Mouse (Mus musculus): Measurements from ENCODE around the gene Aes. TPM values are rescaled to one million over a fixed set of nuclear protein-coding genes. Genes with fewer than 3 reads are reported as not detected.

Gene Aes
- polyA plus RNA-seq, 1 experiment, result 148 TPM

GRCm38 (mm10) chr10:81572133-81572671 lies 12.9 kb downstream of the Aes start:
- Histone ChIP-seq H3K9me3 (replicated peaks; ENCODE audit: control insufficient read depth, insufficient read depth, low read length, poor library complexity, severe bottlenecking) (no peaks in the 10 kb centered on the region), H3K4me1 (ENCODE audit: control insufficient read depth, insufficient read depth, low read length) (peaks cover 3% of the 10 kb centered on the region), H3K27ac (ENCODE audit: insufficient read depth, low read length) (no peak overlapping the region), H3K27me3 (ENCODE audit: control insufficient read depth, insufficient read depth, low read length, poor library complexity, severe bottlenecking) (no peaks in the 10 kb centered on the region), H3K9ac (ENCODE audit: low read depth, poor library complexity, severe bottlenecking) (peak overlapping the region; percentile 16), H3K4me3 (ENCODE audit: low read depth, low read length) (peak overlapping the region; percentile 55), H3K36me3 (ENCODE audit: control insufficient read depth, insufficient read depth, low read length, poor library complexity, severe bottlenecking) (no peaks in the 10 kb centered on the region)
- TF ChIP-seq EP300 (IDR thresholded peaks at IDR 0.05; ENCODE audit: insufficient read depth, low read depth, low read length) (no peak), CTCF (IDR thresholded peaks at IDR 0.05; ENCODE audit: low read depth, low read length) (no peak), POLR2A (IDR thresholded peaks at IDR 0.05; ENCODE audit: insufficient read depth, low read length) (no peak)

DNA sequence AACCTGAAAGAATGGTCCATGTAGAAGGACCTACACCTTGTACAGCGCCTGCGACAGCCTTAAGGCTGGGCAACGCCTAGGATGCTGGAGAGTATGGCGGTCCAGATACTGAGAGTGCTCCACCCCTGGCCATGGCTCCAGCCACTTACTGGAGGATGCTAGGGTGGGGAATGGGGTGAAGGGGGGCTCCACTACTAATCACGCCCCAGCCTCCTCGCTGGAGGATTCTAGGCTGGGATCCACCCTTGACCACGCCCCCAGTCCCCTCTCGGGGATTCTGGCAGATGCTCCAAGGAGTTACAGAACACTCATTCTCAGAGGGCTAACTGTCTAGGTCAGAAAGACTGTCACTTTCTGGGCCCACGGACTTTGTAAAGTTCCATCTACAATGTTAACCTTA lies 13.7 kb downstream of the Aes start:
- Histone ChIP-seq H3K27me3 (ENCODE audit: control insufficient read depth, insufficient read depth, low read length, poor library complexity, severe bottlenecking) (no peaks in the 10 kb centered on the region), H3K27ac (ENCODE audit: insufficient read depth, low read length) (no peak overlapping the region), H3K9ac (ENCODE audit: low read depth, poor library complexity, severe bottlenecking) (no peak overlapping the region), H3K4me3 (ENCODE audit: low read depth, low read length) (no peak overlapping the region), H3K4me1 (ENCODE audit: control insufficient read depth, insufficient read depth, low read length) (peaks cover 3% of the 10 kb centered on the region), H3K36me3 (ENCODE audit: control insufficient read depth, insufficient read depth, low read length, poor library complexity, severe bottlenecking) (no peaks in the 10 kb centered on the region), H3K9me3 (replicated peaks; ENCODE audit: control insufficient read depth, insufficient read depth, low read length, poor library complexity, severe bottlenecking) (no peaks in the 10 kb centered on the region)
- TF ChIP-seq POLR2A (IDR thresholded peaks at IDR 0.05; ENCODE audit: insufficient read depth, low read length), result no peak
- TF ChIP-seq EP300 (IDR thresholded peaks at IDR 0.05; ENCODE audit: insufficient read depth, low read depth, low read length), result no peak
- no peak for TF ChIP-seq CTCF (IDR thresholded peaks at IDR 0.05; ENCODE audit: low read depth, low read length)

DNA sequence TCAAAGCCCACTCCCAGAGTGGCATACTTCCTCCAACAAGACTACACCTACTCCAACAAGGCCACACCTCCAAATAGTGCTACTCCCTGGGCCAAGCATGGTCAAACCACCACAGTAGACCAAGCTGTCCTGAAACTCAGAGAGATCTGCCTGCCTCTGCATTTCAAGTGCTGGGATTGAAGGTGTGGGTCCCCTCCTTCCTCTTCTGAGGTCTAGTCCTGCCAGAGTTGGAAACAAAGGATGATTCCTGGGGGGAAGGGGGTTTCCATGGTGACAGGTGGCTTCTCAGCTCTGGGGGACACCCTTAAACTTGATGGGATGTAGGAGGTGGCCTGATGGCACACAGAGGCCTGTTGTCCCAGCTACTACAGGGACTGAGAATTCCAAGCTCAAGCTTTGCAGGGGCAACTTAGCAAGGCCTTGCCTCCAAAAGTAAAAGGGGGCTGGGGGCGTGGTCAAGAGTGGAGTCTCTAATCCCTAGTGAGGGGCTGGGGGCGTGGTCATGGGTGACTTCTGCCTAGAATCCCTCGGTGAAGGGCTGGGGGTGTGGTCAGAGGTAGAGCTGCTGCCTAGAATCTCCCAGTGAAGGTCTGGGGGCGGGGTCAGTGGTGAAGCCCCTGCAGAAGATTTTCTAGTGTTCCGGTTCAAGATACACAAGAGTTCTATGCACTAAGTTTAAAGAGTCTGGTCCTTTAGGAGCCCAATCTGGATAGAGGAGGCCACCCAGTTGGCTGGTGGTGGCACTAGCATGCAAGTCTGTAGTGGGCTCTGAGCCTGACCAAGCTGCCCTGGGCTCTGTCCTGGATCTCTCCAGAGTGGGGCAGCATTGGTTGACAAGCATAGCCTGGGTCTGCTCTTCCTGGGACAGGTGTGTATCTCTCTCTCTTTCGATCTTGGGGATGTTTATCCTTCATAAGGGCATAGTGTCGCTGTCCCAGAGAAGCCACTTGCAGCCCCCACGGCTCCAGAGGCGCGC lies 15.1 kb downstream of the Aes start, which contains the start of gene Tle2:
Gene Tle2 (plus strand): TSS at position 481 of the 976 bp plus-strand sequence.
- Histone ChIP-seq H3K4me3 (ENCODE audit: low read depth, low read length) (peak within 1 kb of the TSS; percentile 74), H3K9me3 (replicated peaks; ENCODE audit: control insufficient read depth, insufficient read depth, low read length, poor library complexity, severe bottlenecking) (no peaks in the 10 kb centered on the region), H3K36me3 (ENCODE audit: control insufficient read depth, insufficient read depth, low read length, poor library complexity, severe bottlenecking) (no peaks in the 10 kb centered on the region), H3K27me3 (ENCODE audit: control insufficient read depth, insufficient read depth, low read length, poor library complexity, severe bottlenecking) (no peaks in the 10 kb centered on the region), H3K27ac (ENCODE audit: insufficient read depth, low read length) (no peak within 1 kb of the TSS), H3K4me1 (ENCODE audit: control insufficient read depth, insufficient read depth, low read length) (peaks cover 3% of the 10 kb centered on the region), H3K9ac (ENCODE audit: low read depth, poor library complexity, severe bottlenecking) (peak within 1 kb of the TSS; percentile 69)
- TF ChIP-seq POLR2A (IDR thresholded peaks at IDR 0.05; ENCODE audit: insufficient read depth, low read length) (no peak), EP300 (IDR thresholded peaks at IDR 0.05; ENCODE audit: insufficient read depth, low read depth, low read length) (no peak), CTCF (IDR thresholded peaks at IDR 0.05; ENCODE audit: low read depth, low read length) (no peak)

DNA sequence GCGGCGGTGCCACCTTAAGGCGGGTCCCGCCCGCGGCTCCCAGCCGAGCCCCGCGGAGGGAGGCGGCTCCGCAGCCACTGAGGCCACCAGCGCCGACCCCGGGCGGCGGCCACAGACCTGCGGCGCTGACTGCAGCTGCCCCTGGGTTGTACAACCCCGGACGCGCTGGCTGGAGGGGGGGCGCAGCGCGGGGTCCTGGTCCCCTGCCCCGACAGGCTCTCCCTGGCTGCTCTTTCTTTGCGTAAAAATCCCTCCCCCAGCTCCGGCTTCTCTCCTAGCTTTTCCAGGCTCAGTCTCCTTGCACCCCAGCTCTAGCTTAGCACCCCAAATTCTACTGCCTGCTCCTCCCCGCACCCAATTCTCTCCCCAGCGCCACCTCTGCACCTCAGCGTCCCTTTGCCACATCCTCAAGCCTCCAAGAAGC lies 15.9 kb downstream of the Aes start:
- no peak for TF ChIP-seq POLR2A (IDR thresholded peaks at IDR 0.05; ENCODE audit: insufficient read depth, low read length)
- TF ChIP-seq EP300 (IDR thresholded peaks at IDR 0.05; ENCODE audit: insufficient read depth, low read depth, low read length), result no peak
- no peak for TF ChIP-seq CTCF (IDR thresholded peaks at IDR 0.05; ENCODE audit: low read depth, low read length)
- no peak overlapping the region for H3K27ac ChIP-seq (ENCODE audit: insufficient read depth, low read length)
- no peaks in the 10 kb centered on the region for H3K27me3 ChIP-seq (ENCODE audit: control insufficient read depth, insufficient read depth, low read length, poor library complexity, severe bottlenecking)
- H3K4me3 ChIP-seq (ENCODE audit: low read depth, low read length), result peak overlapping the region; percentile 74
- H3K9ac ChIP-seq (ENCODE audit: low read depth, poor library complexity, severe bottlenecking), result peak overlapping the region; percentile 69
- H3K9me3 ChIP-seq (replicated peaks; ENCODE audit: control insufficient read depth, insufficient read depth, low read length, poor library complexity, severe bottlenecking), result no peaks in the 10 kb centered on the region
- H3K4me1 ChIP-seq (ENCODE audit: control insufficient read depth, insufficient read depth, low read length), result peaks cover 3% of the 10 kb centered on the region
- H3K36me3 ChIP-seq (ENCODE audit: control insufficient read depth, insufficient read depth, low read length, poor library complexity, severe bottlenecking), result no peaks in the 10 kb centered on the region

GRCm38 (mm10) chr10:81575695-81576094 lies 16.4 kb downstream of the Aes start:
- TF ChIP-seq CTCF (IDR thresholded peaks at IDR 0.05; ENCODE audit: low read depth, low read length) (no peak), EP300 (IDR thresholded peaks at IDR 0.05; ENCODE audit: insufficient read depth, low read depth, low read length) (no peak), POLR2A (IDR thresholded peaks at IDR 0.05; ENCODE audit: insufficient read depth, low read length) (no peak)
- Histone ChIP-seq H3K36me3 (ENCODE audit: control insufficient read depth, insufficient read depth, low read length, poor library complexity, severe bottlenecking) (no peaks in the 10 kb centered on the region), H3K9ac (ENCODE audit: low read depth, poor library complexity, severe bottlenecking) (peak overlapping the region; percentile 69), H3K27me3 (ENCODE audit: control insufficient read depth, insufficient read depth, low read length, poor library complexity, severe bottlenecking) (no peaks in the 10 kb centered on the region), H3K4me1 (ENCODE audit: control insufficient read depth, insufficient read depth, low read length) (peaks cover 3% of the 10 kb centered on the region), H3K9me3 (replicated peaks; ENCODE audit: control insufficient read depth, insufficient read depth, low read length, poor library complexity, severe bottlenecking) (no peaks in the 10 kb centered on the region), H3K27ac (ENCODE audit: insufficient read depth, low read length) (no peak overlapping the region), H3K4me3 (ENCODE audit: low read depth, low read length) (peak overlapping the region; percentile 74)

Data from ES-Bruce4 (cell line).